In the genomic region with DNA sequence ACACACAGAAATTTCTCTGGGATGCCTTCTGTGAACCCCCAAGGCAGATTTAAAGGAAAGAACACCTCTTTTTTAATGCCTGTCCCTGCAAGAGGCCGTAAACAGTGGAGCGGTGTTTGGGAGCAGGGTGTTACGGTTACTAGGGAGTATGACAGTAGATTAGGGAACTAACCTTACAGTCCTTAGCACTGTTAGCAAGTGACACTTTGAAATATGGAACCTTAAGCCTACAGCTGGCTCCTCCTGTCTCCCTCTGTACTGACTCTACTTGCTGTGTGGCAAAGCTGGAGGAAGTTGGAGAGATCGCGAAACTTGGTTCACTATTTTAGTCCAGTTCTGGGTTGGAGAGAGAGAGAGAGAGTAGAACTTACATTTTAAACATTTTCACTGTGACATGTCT, we compare ENCODE assay signal across 22 mouse cellular contexts. TPM values are rescaled to one million over a fixed set of nuclear protein-coding genes. Genes with fewer than 3 reads are reported as not detected.
DNase-seq lines count a peak whose midpoint lies in the region; ATAC-seq and TF ChIP-seq lines count a peak whose summit lies in the region.
"Had no signal": no experiment of that assay in that cellular context is flagged by ENCODE, and none has a peak within 500 bp of the region (broad histone marks: within the 10 kb centered on the region; RNA-seq: fewer than 3 reads in every experiment).

No protein-coding gene starts in this region.

- no peak for ATAC-seq in heart, embryonic 14.5 days (ENCODE audit: insufficient number of reproducible peaks, insufficient read depth, low FRiP score, low read depth)
- no peak for ATAC-seq in lung, postnatal 0 days
- no peak for ATAC-seq in activated CD4-positive, CD25-positive, alpha-beta regulatory T cell, adult 4 months
- ATAC-seq: CD4-positive, CD25-positive, alpha-beta regulatory T cell, adult 4 months; forebrain, postnatal 0 days; midbrain, embryonic 16.5 days had no signal

- intact Hi-C loops in heart, postnatal 14 days (cut with DNase I) = loop anchor here (5.0 kb wide), 1 partner anchor 120 kb away; no protein-coding TSS in a partner anchor

- no peak for TF ChIP-seq CTCF in cerebellum, adult 2 months (IDR thresholded peaks at IDR 0.05; ENCODE audit: borderline replicate concordance, insufficient read depth, low read depth, low read length)
- TF ChIP-seq CTCF in lung, postnatal 0 days (IDR thresholded peaks at IDR 0.05) = no peak

- peak overlapping the region; percentile 46 for H3K4me3 ChIP-seq in cerebellum, adult 2 months (replicated peaks; ENCODE audit: insufficient read depth, low read depth, low read length)
- H3K4me3 ChIP-seq in heart, embryonic 14.5 days (ENCODE audit: control insufficient read depth in 1 of 2, insufficient read depth in 1 of 2, low read depth in 1 of 2, low read length in 2 of 2) = no peak overlapping the region
- no peak overlapping the region for H3K4me3 ChIP-seq in lung, postnatal 0 days (ENCODE audit: low read depth, low read length)
- H3K4me3 ChIP-seq: embryonic facial prominence, embryonic 13.5 days; limb, embryonic 15.5 days; neural tube, embryonic 13.5 days had no signal

- 24% methylated on average over 5 of the region's 5 CpGs for WGBS in cerebellum, adult 2 months
- WGBS in heart, embryonic 14.5 days = 83% methylated on average over 5 of the region's 5 CpGs
- WGBS in lung, postnatal 0 days = 68% methylated on average over 5 of the region's 5 CpGs

- DNase-seq in cerebellum, adult 2 months = no peak
- DNase-seq in cerebellum, adult 9-11 months = no peak
- no peak for DNase-seq in heart, postnatal 14 days
- peak; percentile 51 for DNase-seq in lung, postnatal 0 days (ENCODE audit: low spot score)
- no peak for DNase-seq in lung, adult 18-20 months
- DNase-seq in right cerebral cortex, postnatal 14 days = no peak
- DNase-seq: adrenal gland, adult 8-10 months; cerebellum, adult 18-20 months; forebrain, postnatal 0 days; kidney, adult 8-10 months; kidney, postnatal 36 days; lung, postnatal 10 days; right cerebral cortex, postnatal 25 days; thymus, postnatal 14 days had no signal

- peaks cover 25% of the 10 kb centered on the region; the same call in 1 of the 2 replicates for H3K4me1 ChIP-seq in cerebellum, adult 2 months (ENCODE audit: control insufficient read depth, insufficient read depth, low read length)
- H3K4me1 ChIP-seq in heart, embryonic 14.5 days (ENCODE audit: control insufficient read depth in 2 of 2, insufficient read depth in 2 of 2, low read length in 2 of 2) = peaks cover 5 to 20% of the 10 kb centered on the region in 2 experiments
- H3K4me1 ChIP-seq in lung, postnatal 0 days (ENCODE audit: insufficient read depth, low read depth, low read length) = peaks cover 12% of the 10 kb centered on the region; the same call in 1 of the 2 replicates

- 0 out of 2 replicates have a peak overlapping the region, but pooled peaks have one; percentile 21 for H3K9ac ChIP-seq in heart, embryonic 14.5 days (ENCODE audit: low read length)
- 0 out of 2 replicates have a peak overlapping the region, but pooled peaks have one; percentile 29 for H3K9ac ChIP-seq in lung, postnatal 0 days (replicated peaks; ENCODE audit: low read depth)
- H3K9ac ChIP-seq: embryonic facial prominence, embryonic 13.5 days; forebrain, postnatal 0 days; limb, embryonic 15.5 days; neural tube, embryonic 13.5 days had no signal

- peak overlapping the region; percentile 30; the same call in 1 of the 2 replicates for H3K27ac ChIP-seq in cerebellum, adult 2 months (ENCODE audit: insufficient read depth, low read length)
- no peak overlapping the region for H3K27ac ChIP-seq in heart, embryonic 14.5 days (replicated peaks in 1 of 2; ENCODE audit: control insufficient read depth in 1 of 2, insufficient read depth in 1 of 2, low read depth in 2 of 2, low read length in 2 of 2)
- peak overlapping the region; percentile 54 for H3K27ac ChIP-seq in lung, postnatal 0 days (ENCODE audit: low read length)
- H3K27ac ChIP-seq: embryonic facial prominence, embryonic 13.5 days; limb, embryonic 15.5 days had no signal

- TF ChIP-seq EP300 in lung, postnatal 0 days (IDR thresholded peaks at IDR 0.05) = no peak

- H3K4me2 ChIP-seq in heart, embryonic 14.5 days (ENCODE audit: low read length) = 0 out of 2 replicates have a peak overlapping the region, but pooled peaks have one; percentile 21
- peak overlapping the region; percentile 33 for H3K4me2 ChIP-seq in lung, postnatal 0 days (replicated peaks; ENCODE audit: low read depth, low read length)
- H3K4me2 ChIP-seq: embryonic facial prominence, embryonic 13.5 days; limb, embryonic 15.5 days; neural tube, embryonic 13.5 days had no signal

- H3K36me3 ChIP-seq in heart, embryonic 14.5 days (ENCODE audit: control insufficient read depth, insufficient read depth, low read length) = peaks cover 6% of the 10 kb centered on the region; the same call in 1 of the 2 replicates
- H3K36me3 ChIP-seq in lung, postnatal 0 days (ENCODE audit: insufficient read depth, low read length) = 0 out of 2 replicates have a peak, but pooled peaks cover 8% of the 10 kb centered on the region
- H3K36me3 ChIP-seq: limb, embryonic 15.5 days had no signal

- H3K9me3 ChIP-seq in heart, embryonic 14.5 days (ENCODE audit: control insufficient read depth, low read length) = no peaks in the 10 kb centered on the region
- no peaks in the 10 kb centered on the region for H3K9me3 ChIP-seq in lung, postnatal 0 days (ENCODE audit: low read length)
- H3K9me3 ChIP-seq: embryonic facial prominence, embryonic 13.5 days; G1E; limb, embryonic 15.5 days; neural tube, embryonic 13.5 days had no signal

- no peaks in the 10 kb centered on the region for H3K27me3 ChIP-seq in cerebellum, adult 2 months (ENCODE audit: control insufficient read depth, insufficient read depth, low read length)
- H3K27me3 ChIP-seq in heart, embryonic 14.5 days (ENCODE audit: control insufficient read depth, insufficient read depth, low read length) = no peaks in the 10 kb centered on the region
- H3K27me3 ChIP-seq in lung, postnatal 0 days (replicated peaks; ENCODE audit: insufficient read depth, low read length) = no peaks in the 10 kb centered on the region
- H3K27me3 ChIP-seq: embryonic facial prominence, embryonic 13.5 days; limb, embryonic 15.5 days; neural tube, embryonic 13.5 days had no signal

- TF ChIP-seq POLR2A in cerebellum, adult 2 months (IDR thresholded peaks at IDR 0.05; ENCODE audit: borderline replicate concordance, insufficient read depth, low read length) = no peak

RNA-seq across cellular contexts. Expression of a gene that starts 5.0 kb away (rescaled TPM):
- polyA plus RNA-seq in cerebellum, adult 2 months (2012; rRNA removed) = 323 and 380 TPM in 2 replicates
- polyA plus RNA-seq in heart, embryonic 14.5 days (2014; fragmentation: Nextera tagmentation; extraction: Ambion mirVana) = 30.0 and 31.3 TPM in 2 replicates
- total RNA-seq in heart, postnatal 14 days (2021) = 100 to 1,000 TPM; 173 to 206 TPM
- 93.6 and 100 TPM in 2 replicates for polyA plus RNA-seq in lung, postnatal 0 days (2015; fragmentation: Nextera tagmentation; extraction: Ambion mirVana)
- polyA plus RNA-seq in activated CD4-positive, CD25-positive, alpha-beta regulatory T cell, adult 4 months (2017; shearing (Covaris generic)) = 10 to 100 TPM; 23.1 to 25.9 TPM

Comparison
In these comparisons a context has a peak if more than half of its experiments do, and no peak if none do; other contexts are left out.
1. H3K27ac ChIP-seq: peak in cerebellum, adult 2 months (single experiment) and lung, postnatal 0 days (single experiment); none in heart, embryonic 14.5 days (0 of 2).